Mouse (Mus musculus) frontal cortex, adult 2 months (tissue): ENCODE measurements around the gene Rnaset2a. TPM values are rescaled to one million over a fixed set of nuclear protein-coding genes. Genes with fewer than 3 reads are reported as not detected.
"Not testable (repeated sequence)": the region's sequence is repeated elsewhere in the genome, so short reads cannot be mapped to it uniquely, and the experiment has no call there.

Source experiments
- DNase-seq, 2 experiments: peaks; one replicate each; pipeline ENCODE4 v3.0.0; 2022; ENCODE audit warnings: low spot score in 1 of 2; ENCODE audit errors: extremely low spot score in 1 of 2
- polyA plus RNA-seq: library from polyadenylated mRNA; depleted of rRNA; stranded (reverse); fragments of >200 nt; gene quantifications from 2 replicates; pipeline ENCODE4 v1.2.3, GENCODE M21; 2012

Gene Rnaset2a
- polyA plus RNA-seq, 1 experiment: 16.5 TPM

- DNase-seq: not testable (repeated sequence)
Measured at GRCm38 (mm10) chr17:8143802-8144673, 3.9 kb downstream of the Rnaset2a start.

DNA sequence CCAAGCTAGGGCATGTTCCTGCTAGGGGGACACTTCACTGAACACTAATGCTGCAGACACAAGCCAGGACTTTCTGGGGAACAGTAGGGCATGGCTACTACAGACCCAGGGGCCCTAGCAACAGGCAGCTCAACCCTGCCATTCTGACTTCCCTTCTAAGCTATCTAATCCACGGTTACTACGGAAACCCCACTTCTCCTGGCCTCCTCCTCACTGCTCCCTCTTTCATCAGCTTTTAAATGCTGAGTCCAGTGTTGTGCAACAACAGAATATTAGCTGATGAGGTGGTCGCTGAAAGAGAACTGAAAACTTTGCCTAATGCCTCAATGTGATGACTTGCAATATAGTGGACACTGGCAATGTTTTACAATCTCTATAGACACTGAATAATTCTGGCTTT is 7.7 kb downstream of the Rnaset2a start:
- DNase-seq: not testable (repeated sequence)

DNA sequence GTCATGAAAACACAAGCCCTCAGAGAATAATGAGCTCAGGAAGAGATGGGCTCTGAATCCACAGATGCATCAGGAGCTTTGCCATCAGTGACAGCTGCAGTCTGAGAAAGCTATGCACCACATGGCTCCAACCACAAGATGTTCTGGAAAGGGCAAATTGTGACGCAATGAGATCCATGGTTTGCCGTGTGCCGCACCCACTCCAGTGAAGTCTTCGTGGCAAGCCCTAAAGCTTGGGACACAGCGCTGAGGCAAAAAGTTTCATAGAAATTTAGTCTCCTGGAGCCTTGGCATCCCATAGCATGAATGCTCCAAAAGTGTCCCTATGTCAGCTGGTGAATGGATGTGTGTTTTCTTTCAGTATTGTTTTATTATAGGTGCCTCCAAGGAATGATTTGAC is 9.8 kb downstream of the Rnaset2a start:
- not testable (repeated sequence) for DNase-seq

DNA sequence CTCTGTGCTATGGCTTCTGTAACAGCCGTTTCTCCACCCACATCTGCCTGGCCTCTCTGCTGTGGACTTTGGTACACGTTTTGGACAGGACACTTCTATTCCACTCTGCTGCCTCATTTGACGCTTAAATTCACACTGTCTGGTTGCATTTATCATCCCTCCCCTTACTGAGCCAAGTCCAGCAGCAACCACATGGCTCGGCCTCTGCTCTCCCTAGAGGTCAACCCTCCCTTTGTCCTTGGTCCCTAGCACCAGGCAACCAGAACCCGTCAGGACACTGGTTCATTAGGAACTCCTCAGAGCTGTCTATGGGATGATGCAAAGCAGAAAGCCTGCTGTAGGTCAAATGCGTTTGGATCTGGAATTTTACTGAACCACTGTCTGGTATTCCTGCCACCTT is 17.0 kb downstream of the Rnaset2a start:
- DNase-seq: not testable (repeated sequence)

DNA sequence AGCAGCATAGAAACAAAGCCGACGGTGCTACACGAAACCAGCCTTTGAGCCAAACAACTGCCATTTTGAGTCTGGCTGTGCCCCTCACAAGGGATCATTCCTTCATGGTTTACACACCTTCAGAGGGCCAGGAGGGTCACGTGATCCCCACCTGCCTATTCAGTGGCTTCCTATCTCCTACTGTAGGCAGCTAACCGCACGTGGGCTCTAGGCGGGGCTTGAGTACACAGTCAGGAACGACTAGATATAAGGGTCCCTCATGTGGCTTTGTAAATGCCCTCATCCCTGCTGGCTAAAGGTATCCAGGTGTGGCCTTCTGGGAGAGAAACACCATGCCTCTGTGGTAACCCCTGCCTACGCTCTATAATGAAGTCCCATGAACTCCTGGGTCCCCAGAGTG is 18.3 kb downstream of the Rnaset2a start:
- DNase-seq: not testable (repeated sequence)

GRCm38 (mm10) chr17:8128326-8128993 is 19.4 kb downstream of the Rnaset2a start:
- not testable (repeated sequence) for DNase-seq

GRCm38 (mm10) chr17:8124586-8124985 is 23.3 kb downstream of the Rnaset2a start:
- not testable (repeated sequence) for DNase-seq

DNA sequence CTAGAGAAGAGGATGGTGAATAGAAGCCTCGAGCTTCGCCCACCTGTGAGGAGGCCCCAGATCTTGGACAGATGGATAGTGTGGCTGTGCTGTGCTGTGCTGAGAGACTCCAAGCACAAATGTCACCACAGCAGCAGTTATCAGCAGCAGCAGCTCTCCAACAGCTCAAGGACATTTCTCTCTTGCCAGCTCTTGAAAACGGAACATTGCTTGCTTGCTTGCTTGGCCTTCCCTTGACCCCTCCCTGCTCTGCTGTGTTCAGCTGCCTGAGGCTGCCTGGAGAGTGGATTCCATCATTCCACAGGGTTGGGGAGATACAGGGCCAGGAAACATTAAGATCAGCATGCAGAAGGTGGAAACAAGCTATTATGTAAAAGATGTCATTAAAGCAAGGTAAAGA is 24.9 kb downstream of the Rnaset2a start:
- DNase-seq: not testable (repeated sequence)

GRCm38 (mm10) chr17:8116928-8117327 is 31.0 kb downstream of the Rnaset2a start:
- DNase-seq: not testable (repeated sequence)

DNA sequence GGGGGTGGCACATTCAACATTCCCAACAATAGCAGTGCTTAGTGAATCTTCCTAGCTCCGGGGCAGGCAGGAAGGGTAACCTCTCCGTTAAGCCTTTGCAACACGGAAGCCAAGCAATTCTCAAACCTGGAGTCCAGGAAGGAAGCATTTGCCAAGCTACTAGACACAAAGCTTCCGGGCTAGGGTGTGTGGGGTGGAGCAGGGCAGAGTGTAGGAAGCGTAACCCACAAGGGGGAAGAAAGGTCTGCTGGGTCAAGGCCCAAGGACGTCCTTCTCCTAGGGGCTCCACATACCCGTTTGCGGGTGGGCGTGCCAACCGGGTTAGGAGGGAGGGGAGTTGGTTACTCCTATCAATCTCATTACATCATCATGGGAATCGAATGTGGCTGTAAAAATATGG is 31.5 kb downstream of the Rnaset2a start:
- DNase-seq: not testable (repeated sequence)

DNA sequence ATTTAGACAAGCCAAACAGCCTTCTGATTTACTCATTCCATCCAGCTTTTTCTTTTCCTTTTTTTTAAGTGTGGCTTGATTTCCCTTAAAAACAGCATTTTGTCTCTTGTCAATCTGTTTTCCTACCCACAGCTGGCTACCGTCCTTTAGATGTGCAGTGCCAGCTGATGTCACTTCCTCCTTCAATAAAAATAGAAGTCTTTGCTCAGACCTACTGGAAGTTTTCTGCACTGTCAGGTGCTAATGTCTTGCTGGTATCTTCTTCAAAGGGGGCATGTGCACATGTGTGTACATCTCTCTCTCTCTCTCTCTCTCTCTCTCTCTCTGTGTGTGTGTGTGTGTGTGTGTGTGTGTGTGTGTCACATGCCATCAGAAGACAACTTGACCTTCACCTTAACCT is 35.7 kb downstream of the Rnaset2a start:
- DNase-seq: not testable (repeated sequence)

- not testable (repeated sequence) for DNase-seq
Measured at GRCm38 (mm10) chr17:8101297-8101609, 46.6 kb downstream of the Rnaset2a start.

- DNase-seq: not testable (repeated sequence)
Measured at GRCm38 (mm10) chr17:8100405-8101296, 47.2 kb downstream of the Rnaset2a start.

GRCm38 (mm10) chr17:8096199-8096598 is 51.7 kb downstream of the Rnaset2a start:
- DNase-seq: not testable (repeated sequence)

- not testable (repeated sequence) for DNase-seq
Measured at GRCm38 (mm10) chr17:8095653-8096052, 52.2 kb downstream of the Rnaset2a start.

DNA sequence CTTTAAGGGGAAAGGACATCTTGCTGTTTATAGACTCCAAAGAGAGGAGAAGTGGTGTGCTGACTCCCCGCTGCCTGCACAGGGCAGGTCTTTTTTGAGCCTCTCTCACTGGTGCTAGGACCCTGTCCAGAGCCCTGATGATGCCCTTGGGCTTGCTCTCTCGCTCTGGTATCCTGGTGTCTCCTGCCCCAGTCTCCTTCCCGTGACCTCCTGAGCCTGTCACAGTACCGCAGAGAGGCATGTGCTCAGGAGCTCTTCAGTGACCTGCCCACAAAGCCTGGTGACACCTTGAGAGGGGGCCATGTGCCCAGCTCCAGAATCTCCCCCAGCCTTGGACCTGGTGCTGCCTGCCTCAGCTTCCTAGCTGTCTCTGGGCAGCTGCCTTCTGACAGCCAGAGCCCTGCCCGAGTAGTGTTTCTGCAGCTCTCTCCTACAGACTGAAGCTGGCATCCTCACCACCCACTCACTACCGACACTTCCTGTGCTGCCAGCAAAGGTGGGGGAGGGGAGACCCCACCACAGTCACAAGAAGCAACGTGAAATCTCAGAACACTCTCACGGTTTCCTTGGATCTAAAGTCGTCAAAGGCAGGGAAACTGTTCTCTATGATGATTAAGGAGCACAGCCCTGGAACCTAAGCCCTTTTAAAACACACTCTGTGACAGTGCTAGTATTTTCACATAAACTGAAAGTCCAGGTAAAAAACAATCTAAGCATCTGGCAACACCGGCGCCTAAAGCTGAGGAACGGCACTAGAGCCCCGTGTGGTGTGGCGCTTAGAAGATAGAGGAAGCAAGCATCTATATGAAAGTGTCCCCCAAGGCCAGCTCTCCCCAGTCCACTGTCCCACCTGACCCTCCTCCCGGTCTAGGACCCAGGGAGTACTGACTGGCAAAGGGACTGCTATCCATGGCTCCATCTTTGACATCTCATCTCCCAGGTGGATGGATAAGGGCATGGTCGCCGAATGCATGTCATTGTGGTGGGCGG is 55.1 kb downstream of the Rnaset2a start:
- not testable (repeated sequence) for DNase-seq

DNA sequence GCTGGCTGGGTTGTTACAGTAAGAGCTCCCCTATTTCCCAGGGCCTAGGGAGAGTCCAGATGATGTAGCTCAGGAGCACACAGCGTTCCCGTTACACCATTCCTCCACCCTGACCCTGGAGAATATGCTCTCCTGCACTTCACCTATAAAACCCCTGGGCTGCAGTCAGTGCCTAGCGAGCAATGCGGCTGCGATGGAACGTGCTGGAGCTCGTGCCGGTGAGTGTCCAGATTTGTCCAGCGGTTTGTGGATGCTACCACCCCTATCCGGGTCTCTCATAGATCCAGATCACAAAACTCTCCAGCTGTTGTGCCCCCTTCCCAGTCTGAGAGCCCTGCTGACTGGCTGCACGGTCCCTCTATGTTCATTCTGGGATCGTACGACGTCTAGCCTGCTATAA is 56.6 kb downstream of the Rnaset2a start:
- DNase-seq: not testable (repeated sequence)

- not testable (repeated sequence) for DNase-seq
Measured at GRCm38 (mm10) chr17:8069847-8070246, 78.0 kb downstream of the Rnaset2a start.
